Mouse (Mus musculus): ENCODE data around the gene Cfap54. TPM values are rescaled to one million over a fixed set of nuclear protein-coding genes. Genes with fewer than 3 reads are reported as not detected.

The Cfap54 gene
- polyA plus RNA-seq, 1 experiment from 2014 or later, result 0.42 TPM

DNA sequence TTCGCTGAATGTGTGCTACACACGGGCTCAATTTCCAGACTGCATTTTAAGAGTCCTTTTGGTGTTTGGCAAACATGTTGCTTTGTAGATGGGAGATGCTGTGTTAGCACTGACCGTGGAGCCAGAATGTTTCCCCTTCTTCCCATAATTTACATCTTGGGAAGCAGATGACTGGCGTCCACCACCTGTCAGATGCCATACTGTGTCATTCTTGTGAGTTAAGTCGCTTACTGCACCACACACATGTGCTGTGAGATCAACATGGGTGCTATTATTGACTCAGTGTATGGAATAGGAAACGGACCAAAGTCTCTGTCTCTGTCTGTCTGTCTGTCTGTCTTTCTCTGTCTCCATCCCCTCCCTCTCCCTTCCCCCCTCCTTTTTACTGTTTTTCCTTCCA, 193.0 kb downstream of the Cfap54 start:
- Histone ChIP-seq H3K4me3 (no peak overlapping the region), H3K9me3 (no peaks in the 10 kb centered on the region), H3K36me3 (replicated peaks) (no peaks in the 10 kb centered on the region), H3K4me1 (no peaks in the 10 kb centered on the region), H3K27ac (replicated peaks) (no peak overlapping the region), H3K27me3 (replicated peaks; ENCODE audit: low read depth, poor library complexity, severe bottlenecking) (no peaks in the 10 kb centered on the region)
- DNase-seq (ENCODE audit: low spot score), result no peak
- WGBS, result 88% methylated on average over 6 of the region's 6 CpGs

DNA sequence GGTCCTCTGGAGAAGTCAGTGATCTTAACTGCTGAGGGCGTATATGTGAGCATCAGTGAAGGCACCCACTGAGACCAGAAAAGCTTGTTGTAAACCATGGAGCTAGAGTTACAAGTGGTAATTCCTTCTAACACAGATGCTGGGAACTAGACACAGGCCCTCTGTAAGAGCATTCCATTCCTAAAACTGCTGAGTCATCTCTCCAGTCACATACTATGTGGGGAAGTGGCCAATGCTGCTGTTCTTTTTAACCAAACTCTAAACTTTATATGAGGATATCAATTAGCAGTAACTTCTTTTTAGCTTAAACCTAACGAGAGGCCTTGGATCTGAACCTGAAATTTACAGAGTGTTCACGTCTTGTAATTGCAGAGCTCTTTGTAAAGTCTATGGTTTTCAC, 203.4 kb downstream of the Cfap54 start:
- Histone ChIP-seq H3K4me3 (no peak overlapping the region), H3K9me3 (no peaks in the 10 kb centered on the region), H3K4me1 (no peaks in the 10 kb centered on the region), H3K27me3 (replicated peaks; ENCODE audit: low read depth, poor library complexity, severe bottlenecking) (no peaks in the 10 kb centered on the region), H3K36me3 (replicated peaks) (no peaks in the 10 kb centered on the region), H3K27ac (replicated peaks) (no peak overlapping the region)
- 88% methylated on average over 3 of the region's 3 CpGs for WGBS
- DNase-seq (ENCODE audit: low spot score), result no peak

DNA sequence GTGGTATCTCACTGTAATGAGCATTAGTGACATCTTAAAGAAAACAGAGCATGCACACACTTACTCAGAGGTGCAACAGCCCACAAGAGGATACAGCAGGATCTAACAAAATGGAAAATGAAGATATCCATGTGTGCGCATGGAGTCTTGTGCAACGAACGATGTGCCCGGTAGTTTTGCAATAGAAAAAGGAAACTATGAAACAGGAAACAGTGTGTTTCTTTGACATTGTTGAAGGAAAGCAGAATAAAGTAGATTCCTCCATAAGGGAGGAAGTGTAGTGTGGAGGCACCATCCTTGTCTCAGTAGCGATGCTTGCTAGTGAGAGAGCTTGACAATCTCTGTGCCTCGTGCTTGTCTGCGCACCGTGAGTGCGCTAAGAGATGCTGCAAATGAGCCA, 240.4 kb downstream of the Cfap54 start:
- H3K27ac ChIP-seq (replicated peaks), result no peak overlapping the region
- no peak overlapping the region for H3K4me3 ChIP-seq
- H3K4me1 ChIP-seq, result no peaks in the 10 kb centered on the region
- DNase-seq (ENCODE audit: low spot score), result no peak
- 96% methylated on average over 9 of the region's 9 CpGs for WGBS
- no peaks in the 10 kb centered on the region for H3K36me3 ChIP-seq (replicated peaks)
- H3K9me3 ChIP-seq, result no peaks in the 10 kb centered on the region
- H3K27me3 ChIP-seq (replicated peaks; ENCODE audit: low read depth, poor library complexity, severe bottlenecking), result no peaks in the 10 kb centered on the region

DNA sequence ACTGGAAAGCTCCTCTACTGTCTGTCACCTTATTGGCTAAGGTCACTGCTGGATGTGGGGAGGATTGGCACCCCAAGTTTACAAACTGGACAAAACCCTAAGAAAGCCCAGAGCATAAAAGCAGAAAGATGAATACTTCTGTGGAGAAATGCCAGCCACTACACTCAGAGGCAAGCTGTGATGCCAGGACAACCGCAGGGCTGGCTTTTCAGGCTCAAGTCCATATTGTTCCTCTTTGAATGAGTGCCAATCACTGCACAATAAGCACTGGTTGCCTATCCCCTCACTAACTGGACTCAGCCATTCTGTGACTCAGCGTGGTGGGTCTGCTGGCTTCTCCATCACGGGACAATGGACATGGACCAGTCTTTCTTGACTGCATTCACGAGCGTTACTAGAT, 243.8 kb downstream of the Cfap54 start:
- Histone ChIP-seq H3K36me3 (replicated peaks) (no peaks in the 10 kb centered on the region), H3K4me3 (no peak overlapping the region), H3K9me3 (no peaks in the 10 kb centered on the region), H3K27ac (replicated peaks) (no peak overlapping the region), H3K27me3 (replicated peaks; ENCODE audit: low read depth, poor library complexity, severe bottlenecking) (no peaks in the 10 kb centered on the region), H3K4me1 (no peaks in the 10 kb centered on the region)
- DNase-seq (ENCODE audit: low spot score), result peak; percentile 9
- WGBS, result 81% methylated on average over 5 of the region's 5 CpGs

DNA sequence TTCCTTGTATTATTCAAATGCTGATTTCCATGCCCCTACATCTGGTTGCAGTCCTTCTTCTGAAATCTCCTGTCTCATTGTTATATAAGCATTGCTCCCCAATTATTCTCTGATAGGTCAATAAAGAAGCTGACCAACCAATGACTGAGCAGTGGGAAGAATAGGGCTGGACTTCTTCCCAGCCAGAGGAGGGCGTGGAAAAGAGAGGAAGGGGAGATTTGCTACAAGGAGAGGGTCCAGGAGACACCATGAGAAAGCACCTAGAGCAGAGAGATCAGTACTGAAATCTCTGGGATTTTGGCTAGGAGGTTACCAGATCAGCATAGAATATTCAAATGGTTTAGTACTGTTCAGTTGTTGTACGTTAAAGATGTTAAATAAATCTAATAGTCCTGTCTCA, 244.4 kb downstream of the Cfap54 start:
- H3K27me3 ChIP-seq (replicated peaks; ENCODE audit: low read depth, poor library complexity, severe bottlenecking), result no peaks in the 10 kb centered on the region
- H3K4me3 ChIP-seq, result no peak overlapping the region
- no peaks in the 10 kb centered on the region for H3K36me3 ChIP-seq (replicated peaks)
- no peaks in the 10 kb centered on the region for H3K4me1 ChIP-seq
- H3K27ac ChIP-seq (replicated peaks), result no peak overlapping the region
- H3K9me3 ChIP-seq, result no peaks in the 10 kb centered on the region
- DNase-seq (ENCODE audit: low spot score), result no peak
- WGBS, result 65% methylated on average over 2 of the region's 2 CpGs

DNA sequence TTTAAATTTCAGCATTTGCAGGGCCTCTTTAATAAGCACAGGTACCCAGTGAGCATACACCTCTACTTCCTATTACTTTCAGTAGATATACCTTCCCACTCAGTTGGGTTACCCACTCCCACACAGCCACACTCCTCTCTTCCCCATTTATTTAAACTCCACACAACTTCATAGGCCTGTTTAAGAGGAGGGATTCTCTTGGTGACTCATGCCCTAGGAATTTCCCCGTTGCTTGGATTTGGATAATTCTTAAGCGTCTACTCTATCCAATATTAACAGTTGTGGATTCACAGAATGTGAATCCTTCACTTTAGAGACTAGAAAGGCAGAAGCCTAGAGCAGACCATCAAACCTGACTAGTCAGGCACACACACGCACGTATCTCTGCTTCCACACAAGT, 259.9 kb downstream of the Cfap54 start:
- Histone ChIP-seq H3K4me1 (no peaks in the 10 kb centered on the region), H3K36me3 (replicated peaks) (no peaks in the 10 kb centered on the region), H3K27me3 (replicated peaks; ENCODE audit: low read depth, poor library complexity, severe bottlenecking) (no peaks in the 10 kb centered on the region), H3K27ac (replicated peaks) (no peak overlapping the region), H3K9me3 (no peaks in the 10 kb centered on the region), H3K4me3 (no peak overlapping the region)
- no peak for DNase-seq (ENCODE audit: low spot score)
- WGBS, result 88% methylated on average over 4 of the region's 4 CpGs

DNA sequence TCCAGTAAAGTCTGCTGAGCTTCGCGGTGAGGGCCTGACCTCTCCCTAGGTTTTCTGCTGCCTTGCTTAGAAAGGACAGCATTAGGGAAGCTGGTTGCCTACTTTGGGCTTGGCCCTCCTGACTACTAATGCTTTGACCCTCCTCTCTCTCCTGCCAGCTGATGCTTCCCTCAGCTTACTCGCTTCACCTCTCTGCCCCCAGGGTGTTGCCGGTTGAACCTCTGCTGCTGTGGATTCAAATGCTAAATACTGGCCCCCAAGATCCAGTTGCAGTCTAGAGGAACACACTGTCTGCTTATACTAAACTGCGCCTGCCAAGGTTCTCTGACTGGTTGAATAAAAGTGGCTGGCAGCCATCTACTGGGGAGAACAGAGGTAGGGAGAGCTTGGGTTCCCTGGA, 263.2 kb downstream of the Cfap54 start:
- Histone ChIP-seq H3K4me1 (no peaks in the 10 kb centered on the region), H3K9me3 (no peaks in the 10 kb centered on the region), H3K27ac (replicated peaks) (no peak overlapping the region), H3K36me3 (replicated peaks) (no peaks in the 10 kb centered on the region), H3K4me3 (no peak overlapping the region), H3K27me3 (replicated peaks; ENCODE audit: low read depth, poor library complexity, severe bottlenecking) (no peaks in the 10 kb centered on the region)
- WGBS, result 31% methylated on average over 5 of the region's 5 CpGs
- no peak for DNase-seq (ENCODE audit: low spot score)

DNA sequence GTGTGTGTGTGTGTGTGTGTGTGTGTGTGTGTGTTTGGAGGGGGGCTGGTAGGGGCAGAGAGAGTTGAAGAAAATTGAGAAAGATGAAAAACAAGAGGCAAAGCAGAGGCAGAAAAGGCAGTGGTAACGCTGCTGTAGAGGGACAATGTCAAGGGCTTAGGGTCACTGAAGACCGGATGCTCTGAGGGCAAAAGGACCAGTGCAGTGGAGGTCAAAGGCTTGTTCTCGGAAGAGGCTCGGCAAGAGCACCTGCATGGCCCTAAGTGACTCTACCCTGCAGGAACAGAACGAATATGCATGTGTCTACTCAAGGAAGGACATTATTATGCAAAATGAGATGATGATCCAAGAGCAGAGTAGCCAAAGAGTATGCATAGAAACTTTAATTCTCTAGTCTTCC, 264.5 kb downstream of the Cfap54 start:
- Histone ChIP-seq H3K27me3 (replicated peaks; ENCODE audit: low read depth, poor library complexity, severe bottlenecking) (no peaks in the 10 kb centered on the region), H3K27ac (replicated peaks) (no peak overlapping the region), H3K4me3 (no peak overlapping the region), H3K9me3 (no peaks in the 10 kb centered on the region), H3K4me1 (no peaks in the 10 kb centered on the region), H3K36me3 (replicated peaks) (no peaks in the 10 kb centered on the region)
- 78% methylated on average over 5 of the region's 5 CpGs for WGBS
- no peak for DNase-seq (ENCODE audit: low spot score)

DNA sequence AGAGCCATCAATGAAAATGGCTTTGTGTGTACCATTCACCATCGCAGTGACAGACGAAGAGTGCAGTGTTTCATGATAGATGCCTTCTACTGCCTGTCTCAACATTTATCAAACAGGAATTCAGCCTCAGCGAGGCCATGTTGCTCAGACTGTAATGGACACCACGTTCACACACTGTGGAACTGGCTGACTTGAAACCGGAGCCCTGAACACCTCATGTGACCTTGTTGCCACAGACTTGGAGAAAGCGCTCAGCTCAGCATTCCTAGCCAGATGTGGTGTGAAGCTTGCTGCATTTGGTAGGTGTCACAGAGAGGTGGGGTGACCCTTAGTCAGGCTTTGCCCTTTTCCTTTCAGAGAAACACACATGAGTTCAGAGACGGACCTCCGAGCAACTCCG, 270.5 kb downstream of the Cfap54 start:
- 78% methylated on average over 9 of the region's 9 CpGs for WGBS
- Histone ChIP-seq H3K27ac (replicated peaks) (no peak overlapping the region), H3K27me3 (replicated peaks; ENCODE audit: low read depth, poor library complexity, severe bottlenecking) (no peaks in the 10 kb centered on the region), H3K9me3 (no peaks in the 10 kb centered on the region), H3K4me1 (no peaks in the 10 kb centered on the region), H3K4me3 (no peak overlapping the region), H3K36me3 (replicated peaks) (no peaks in the 10 kb centered on the region)
- DNase-seq (ENCODE audit: low spot score), result peak; percentile 21

DNA sequence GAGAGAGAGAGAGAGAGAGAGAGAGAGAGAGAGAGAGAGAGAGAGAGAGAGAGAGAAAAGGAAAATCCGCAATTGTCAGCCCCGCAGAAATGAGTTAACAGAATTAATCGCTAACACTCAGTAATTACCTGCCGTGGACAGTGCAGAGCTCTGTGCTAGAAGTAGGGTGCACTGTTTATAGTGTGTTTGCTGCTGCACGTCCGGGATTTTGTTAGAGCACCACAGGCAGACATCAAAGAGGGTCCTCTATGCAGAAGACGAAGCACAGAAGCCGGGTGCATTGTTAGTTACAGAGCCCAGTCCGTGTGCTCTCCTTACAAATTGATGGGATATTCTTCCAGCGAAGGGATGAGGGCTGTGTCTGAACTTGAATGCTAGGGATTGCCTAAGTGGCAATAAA, 289.5 kb downstream of the Cfap54 start:
- Histone ChIP-seq H3K27me3 (replicated peaks; ENCODE audit: low read depth, poor library complexity, severe bottlenecking) (no peaks in the 10 kb centered on the region), H3K4me1 (peaks cover 4% of the 10 kb centered on the region; the same call in 1 of the 2 replicates), H3K27ac (replicated peaks) (no peak overlapping the region), H3K36me3 (replicated peaks) (no peaks in the 10 kb centered on the region), H3K9me3 (no peaks in the 10 kb centered on the region), H3K4me3 (no peak overlapping the region)
- whole genome bisulfite sequencing, result 78% methylated on average over 10 of the region's 10 CpGs
- no peak for DNase-seq (ENCODE audit: low spot score)

DNA sequence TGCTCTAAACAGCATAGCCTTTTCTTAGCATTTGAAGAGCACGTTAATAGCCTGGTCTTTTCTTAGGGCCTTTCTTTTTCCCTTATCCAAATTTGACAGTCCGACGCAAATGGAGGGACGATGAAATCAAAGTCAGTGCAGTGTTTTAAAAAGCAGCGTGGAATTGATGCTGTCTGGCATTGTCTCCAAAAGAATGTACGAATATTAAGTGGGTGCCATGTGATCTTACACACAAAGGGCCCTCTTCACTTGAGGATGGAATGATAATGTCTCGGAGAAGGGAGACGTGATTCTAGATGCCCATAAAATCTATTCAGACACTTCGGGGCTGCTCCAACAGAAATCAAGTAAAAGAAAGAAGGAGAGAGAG, 289.9 kb downstream of the Cfap54 start:
- Histone ChIP-seq H3K9me3 (no peaks in the 10 kb centered on the region), H3K27ac (replicated peaks) (no peak overlapping the region), H3K4me1 (peaks cover 4% of the 10 kb centered on the region; the same call in 1 of the 2 replicates), H3K4me3 (no peak overlapping the region), H3K36me3 (replicated peaks) (no peaks in the 10 kb centered on the region), H3K27me3 (replicated peaks; ENCODE audit: low read depth, poor library complexity, severe bottlenecking) (no peaks in the 10 kb centered on the region)
- 71% methylated on average over 9 of the region's 9 CpGs for WGBS
- no peak for DNase-seq (ENCODE audit: low spot score)

DNA sequence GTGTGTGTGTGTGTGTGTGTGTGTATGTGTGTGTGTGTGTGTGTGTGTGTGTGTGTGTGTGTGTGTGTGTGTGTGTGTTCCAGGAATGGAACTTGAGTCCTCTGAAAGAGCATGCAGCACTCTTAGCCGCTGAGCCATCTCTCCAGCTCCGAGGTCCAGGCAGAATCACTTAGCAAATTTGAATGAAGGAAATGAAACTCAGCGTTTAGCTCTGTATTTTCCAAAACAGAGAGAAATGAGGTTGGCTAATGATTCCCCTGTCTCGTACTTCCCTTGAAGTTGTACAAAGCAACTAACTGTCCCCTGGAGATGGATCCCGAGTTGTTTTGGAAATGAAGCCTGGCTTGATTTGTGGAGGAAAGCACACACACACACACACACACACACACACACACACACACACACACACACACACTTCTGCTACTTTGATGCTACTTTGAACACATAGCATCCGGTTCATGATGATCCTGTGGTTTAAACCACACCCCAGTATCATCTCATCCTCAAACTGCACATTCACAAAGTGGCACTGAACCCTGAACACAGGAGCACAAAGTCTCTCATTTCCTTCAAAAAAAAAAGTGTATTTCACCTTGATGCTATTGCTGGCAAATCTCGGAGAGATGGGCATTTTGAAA, 290.4 kb downstream of the Cfap54 start:
- H3K9me3 ChIP-seq, result no peaks in the 10 kb centered on the region
- 71% methylated on average over 7 of the region's 7 CpGs for WGBS
- H3K27ac ChIP-seq (replicated peaks), result no peak overlapping the region
- no peaks in the 10 kb centered on the region for H3K27me3 ChIP-seq (replicated peaks; ENCODE audit: low read depth, poor library complexity, severe bottlenecking)
- no peak overlapping the region for H3K4me3 ChIP-seq
- H3K36me3 ChIP-seq (replicated peaks), result no peaks in the 10 kb centered on the region
- no peak for DNase-seq (ENCODE audit: low spot score)
- H3K4me1 ChIP-seq, result peaks cover 4% of the 10 kb centered on the region; the same call in 1 of the 2 replicates

DNA sequence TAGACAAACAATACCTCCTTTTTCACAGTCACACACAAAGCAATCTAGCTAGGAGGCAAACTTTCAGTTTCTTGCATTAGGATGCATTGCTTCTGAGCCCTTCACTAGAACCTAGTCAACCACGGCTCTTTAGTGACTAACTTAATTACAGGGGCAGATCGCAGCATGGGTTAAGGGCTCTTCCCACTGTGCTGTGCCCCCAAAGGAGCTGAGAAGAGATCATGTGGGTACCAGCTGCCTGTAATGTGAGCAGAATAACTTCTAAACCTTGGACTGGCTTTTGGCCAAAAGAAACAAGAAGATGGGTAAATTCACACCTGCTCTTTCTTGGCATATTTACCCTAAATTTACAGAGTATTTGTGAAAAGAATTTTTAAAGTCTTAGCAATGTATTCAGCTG, 291.2 kb downstream of the Cfap54 start:
- Histone ChIP-seq H3K27ac (replicated peaks) (no peak overlapping the region), H3K4me3 (no peak overlapping the region), H3K36me3 (replicated peaks) (no peaks in the 10 kb centered on the region), H3K27me3 (replicated peaks; ENCODE audit: low read depth, poor library complexity, severe bottlenecking) (no peaks in the 10 kb centered on the region), H3K4me1 (peaks cover 4% of the 10 kb centered on the region; the same call in 1 of the 2 replicates), H3K9me3 (no peaks in the 10 kb centered on the region)
- WGBS, result 34% methylated on average over 2 of the region's 2 CpGs
- no peak for DNase-seq (ENCODE audit: low spot score)
